Mouse (Mus musculus): ENCODE measurements around the gene Scn3a. TPM values are rescaled to one million over a fixed set of nuclear protein-coding genes. Genes with fewer than 3 reads are reported as not detected.

Gene Scn3a
- polyA plus RNA-seq (2014; fragmentation: Nextera tagmentation; extraction: Ambion mirVana), result 37.5 and 43.9 TPM in 2 replicates

DNA sequence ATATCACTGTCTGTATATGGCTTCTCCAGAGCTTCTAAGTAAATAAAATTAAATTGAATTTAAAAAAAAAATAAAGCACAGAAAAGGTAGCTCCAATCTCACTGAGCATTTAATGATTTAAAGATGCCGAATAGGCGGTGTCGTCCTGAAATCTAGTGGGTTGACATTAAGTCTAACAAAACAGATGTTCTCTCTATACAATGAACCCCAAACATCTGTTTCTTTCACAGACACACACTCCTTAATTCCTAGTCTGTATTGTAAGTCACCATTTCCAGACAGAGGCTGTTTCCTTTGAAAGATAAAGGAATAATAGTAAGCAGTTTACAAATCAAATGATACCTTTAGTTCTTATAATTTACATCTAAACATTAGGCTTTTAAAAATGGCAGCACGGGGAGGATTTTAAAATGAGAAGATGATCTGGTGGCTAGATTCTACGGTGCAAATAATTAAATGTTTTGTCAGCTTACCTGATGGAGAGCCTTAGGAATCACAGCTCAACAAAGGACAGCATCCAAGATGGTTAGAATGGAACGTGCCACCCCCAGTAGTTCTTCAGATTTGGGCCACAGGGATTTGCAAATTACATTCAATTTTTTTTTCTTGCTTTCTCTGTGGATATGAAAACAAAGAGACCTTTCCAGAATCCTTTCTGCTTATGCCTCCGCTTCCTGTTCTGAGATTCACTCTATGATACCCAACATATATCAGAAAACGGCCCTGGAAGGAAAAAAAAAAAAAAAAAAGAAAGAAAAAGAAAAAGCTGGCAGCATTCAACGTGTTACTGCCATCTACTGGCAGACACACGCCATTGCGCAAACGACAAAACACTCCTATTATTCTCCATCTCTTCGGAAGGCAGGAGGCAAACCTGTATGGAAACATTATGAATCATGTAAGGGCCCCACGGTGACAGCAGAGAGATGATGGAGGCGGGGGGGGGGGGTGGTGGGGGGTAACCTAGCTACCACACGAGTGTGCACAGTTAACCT is at the start of gene Scn3a:
Gene Scn3a, minus strand, starts transcription at position 835 of the 995 bp plus-strand sequence.
- H3K27me3 ChIP-seq (replicated peaks; ENCODE audit: control insufficient read depth, insufficient read depth, low read length), result no peaks in the 10 kb centered on the region
- 15% methylated on average over 16 of the region's 16 CpGs for WGBS
- no peaks in the 10 kb centered on the region for H3K9me3 ChIP-seq (replicated peaks; ENCODE audit: control insufficient read depth, low read length)
- peak within 1 kb of the TSS; percentile 54 for H3K4me2 ChIP-seq (ENCODE audit: low read length)
- ATAC-seq (peak; percentile 75), DNase-seq (ENCODE audit: low spot score) (peak; percentile 88)
- no peaks in the 10 kb centered on the region for H3K36me3 ChIP-seq (ENCODE audit: control insufficient read depth, insufficient read depth, low read length)
- peak within 1 kb of the TSS; percentile 70 for H3K27ac ChIP-seq (ENCODE audit: low read depth, low read length)
- peak within 1 kb of the TSS; percentile 68 for H3K9ac ChIP-seq (ENCODE audit: low read length)
- peak within 1 kb of the TSS; percentile 37 for H3K4me3 ChIP-seq (ENCODE audit: low read depth, low read length)
- peaks cover 11% of the 10 kb centered on the region; the same call in 1 of the 2 replicates for H3K4me1 ChIP-seq (ENCODE audit: control insufficient read depth, insufficient read depth, low read length)

DNA sequence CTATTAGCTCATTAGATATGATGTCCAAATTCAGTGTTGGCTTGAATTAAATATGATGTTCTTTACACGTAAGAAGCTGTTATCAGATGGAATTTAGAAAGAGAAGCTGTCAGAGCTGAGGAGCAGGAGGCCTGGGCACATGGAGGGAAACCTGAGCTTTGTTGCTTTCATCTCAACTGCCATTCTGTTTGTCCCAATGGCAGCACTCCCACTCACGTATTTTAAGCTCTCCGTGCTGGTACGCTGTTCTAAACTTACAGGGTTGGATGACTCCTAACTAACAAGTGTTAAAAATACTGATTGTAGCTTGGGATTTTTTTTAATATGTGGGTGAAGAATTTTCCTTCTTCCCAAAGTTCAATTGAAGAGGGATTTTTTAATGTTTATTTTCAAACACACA is 44.5 kb upstream of the Scn3a start:
- Histone ChIP-seq H3K36me3 (ENCODE audit: control insufficient read depth, insufficient read depth, low read length) (no peaks in the 10 kb centered on the region), H3K4me2 (ENCODE audit: low read length) (no peak overlapping the region), H3K4me3 (ENCODE audit: low read depth, low read length) (no peak overlapping the region), H3K27me3 (replicated peaks; ENCODE audit: control insufficient read depth, insufficient read depth, low read length) (no peaks in the 10 kb centered on the region), H3K27ac (ENCODE audit: low read depth, low read length) (no peak overlapping the region), H3K9me3 (replicated peaks; ENCODE audit: control insufficient read depth, low read length) (no peaks in the 10 kb centered on the region), H3K4me1 (ENCODE audit: control insufficient read depth, insufficient read depth, low read length) (no peaks in the 10 kb centered on the region), H3K9ac (ENCODE audit: low read length) (no peak overlapping the region)
- WGBS, result 89% methylated on average over 4 of the region's 4 CpGs
- ATAC-seq (no peak), DNase-seq (ENCODE audit: low spot score) (no peak)

DNA sequence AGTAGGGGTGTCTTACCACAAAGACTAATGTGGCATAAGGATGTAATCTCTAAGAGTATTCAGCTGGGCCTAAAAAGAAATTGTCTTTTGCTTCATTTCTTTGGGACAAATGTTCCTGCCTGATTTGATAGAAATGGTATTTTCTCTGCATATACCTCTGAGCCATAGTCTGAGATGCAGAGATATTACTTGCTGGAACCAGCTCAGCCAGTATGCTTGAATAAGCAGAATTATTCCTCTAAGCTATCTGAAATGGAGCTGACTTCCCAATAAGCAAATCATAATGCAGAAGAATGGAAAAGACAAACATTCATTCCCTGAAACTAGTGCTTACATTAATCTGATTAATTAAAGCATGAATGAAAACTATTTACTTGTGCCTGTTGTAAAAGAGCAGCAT is 40.4 kb upstream of the Scn3a start:
- DNase-seq (ENCODE audit: low spot score) (no peak), ATAC-seq (no peak)
- H3K27ac ChIP-seq (ENCODE audit: low read depth, low read length), result no peak overlapping the region

DNA sequence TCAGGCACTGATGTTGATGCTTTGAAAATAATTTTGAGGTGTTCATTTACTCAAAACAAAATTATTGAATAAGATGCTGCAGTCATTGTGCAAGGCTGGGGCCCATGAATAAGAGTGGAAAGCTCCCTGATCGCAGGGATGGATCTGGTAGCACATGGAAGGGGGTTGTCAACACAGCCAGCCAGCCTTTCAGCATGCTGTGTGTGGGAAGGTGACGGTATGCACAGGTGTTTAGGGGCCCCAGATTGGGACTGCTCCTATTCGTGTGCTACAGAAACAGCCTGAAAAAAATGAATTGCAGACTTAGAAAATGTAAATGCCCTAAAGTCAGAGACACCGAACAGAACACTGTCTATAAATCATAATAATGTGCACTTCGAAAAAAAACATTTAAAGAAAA is 20.3 kb upstream of the Scn3a start:
- Histone ChIP-seq H3K27me3 (replicated peaks; ENCODE audit: control insufficient read depth, insufficient read depth, low read length) (no peaks in the 10 kb centered on the region), H3K9me3 (replicated peaks; ENCODE audit: control insufficient read depth, low read length) (no peaks in the 10 kb centered on the region), H3K4me2 (ENCODE audit: low read length) (no peak overlapping the region), H3K4me3 (ENCODE audit: low read depth, low read length) (no peak overlapping the region), H3K4me1 (ENCODE audit: control insufficient read depth, insufficient read depth, low read length) (no peaks in the 10 kb centered on the region), H3K36me3 (ENCODE audit: control insufficient read depth, insufficient read depth, low read length) (no peaks in the 10 kb centered on the region), H3K9ac (ENCODE audit: low read length) (no peak overlapping the region), H3K27ac (ENCODE audit: low read depth, low read length) (no peak overlapping the region)
- no peak for ATAC-seq
- DNase-seq (ENCODE audit: low spot score), result no peak
- WGBS, result 82% methylated on average over 5 of the region's 5 CpGs

More for the DNA sequence above, 40.4 kb upstream of the Scn3a start:
- no peaks in the 10 kb centered on the region for H3K36me3 ChIP-seq (ENCODE audit: control insufficient read depth, insufficient read depth, low read length)
- H3K9me3 ChIP-seq (replicated peaks; ENCODE audit: control insufficient read depth, low read length), result no peaks in the 10 kb centered on the region
- no peak overlapping the region for H3K9ac ChIP-seq (ENCODE audit: low read length)
- no peak overlapping the region for H3K4me2 ChIP-seq (ENCODE audit: low read length)
- no peaks in the 10 kb centered on the region for H3K4me1 ChIP-seq (ENCODE audit: control insufficient read depth, insufficient read depth, low read length)
- H3K4me3 ChIP-seq (ENCODE audit: low read depth, low read length), result no peak overlapping the region
- no peaks in the 10 kb centered on the region for H3K27me3 ChIP-seq (replicated peaks; ENCODE audit: control insufficient read depth, insufficient read depth, low read length)

DNA sequence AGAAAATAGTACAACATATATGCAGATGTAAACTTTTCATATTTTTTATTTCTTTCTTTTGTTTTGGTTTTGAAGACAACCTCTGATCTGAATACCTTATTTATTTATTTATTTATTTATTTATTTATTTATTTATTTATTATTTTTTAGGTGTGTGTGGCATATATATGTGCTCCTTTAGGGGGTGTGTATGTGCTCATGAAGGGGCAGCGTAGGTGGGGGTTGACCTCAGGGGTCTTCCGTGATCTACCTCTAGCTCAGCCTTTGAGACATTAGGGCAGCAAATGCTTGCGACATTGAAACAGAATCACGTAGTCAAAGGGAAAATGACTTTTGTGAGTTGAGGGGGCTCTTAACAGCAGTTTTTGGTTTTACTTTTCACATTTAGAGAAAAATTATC is 498 bp upstream of the Scn3a start:
- WGBS, result 93% methylated on average over 4 of the region's 4 CpGs
- peak; percentile 40 for ATAC-seq
- Histone ChIP-seq H3K9me3 (replicated peaks; ENCODE audit: control insufficient read depth, low read length) (no peaks in the 10 kb centered on the region), H3K4me2 (ENCODE audit: low read length) (no peak overlapping the region), H3K27ac (ENCODE audit: low read depth, low read length) (no peak overlapping the region), H3K4me3 (ENCODE audit: low read depth, low read length) (no peak overlapping the region), H3K36me3 (ENCODE audit: control insufficient read depth, insufficient read depth, low read length) (no peaks in the 10 kb centered on the region), H3K27me3 (replicated peaks; ENCODE audit: control insufficient read depth, insufficient read depth, low read length) (no peaks in the 10 kb centered on the region), H3K4me1 (ENCODE audit: control insufficient read depth, insufficient read depth, low read length) (peaks cover 11% of the 10 kb centered on the region; the same call in 1 of the 2 replicates), H3K9ac (ENCODE audit: low read length) (no peak overlapping the region)
- DNase-seq (ENCODE audit: low spot score), result no peak

DNA sequence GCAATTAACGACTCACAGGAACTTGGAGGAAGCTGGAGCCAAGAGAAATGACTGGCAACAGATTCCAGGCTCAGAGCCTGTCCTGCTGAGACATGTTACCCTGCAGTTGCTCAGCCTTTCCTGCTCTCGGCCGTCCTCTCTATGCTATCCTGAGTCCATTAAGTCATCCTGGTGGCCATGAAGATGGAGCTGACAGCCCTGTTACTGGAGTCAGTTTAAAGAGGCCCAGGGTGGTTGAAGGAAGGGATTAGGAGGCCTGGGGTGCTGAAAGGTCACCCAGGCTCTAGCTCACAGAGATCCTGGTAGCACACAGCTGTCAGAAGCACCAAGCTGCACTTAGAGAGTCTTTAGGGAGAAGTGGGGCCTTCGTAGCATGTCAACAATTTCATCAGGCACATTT is 3.5 kb downstream of the Scn3a start:
- no peaks in the 10 kb centered on the region for H3K36me3 ChIP-seq (ENCODE audit: control insufficient read depth, insufficient read depth, low read length)
- 0 out of 2 replicates have a peak overlapping the region, but pooled peaks have one; percentile 0 for H3K4me3 ChIP-seq (ENCODE audit: low read depth, low read length)
- no peak for ATAC-seq
- H3K9me3 ChIP-seq (replicated peaks; ENCODE audit: control insufficient read depth, low read length), result no peaks in the 10 kb centered on the region
- H3K4me2 ChIP-seq (ENCODE audit: low read length), result peak overlapping the region; percentile 54
- no peak overlapping the region for H3K9ac ChIP-seq (ENCODE audit: low read length)
- no peak overlapping the region for H3K27ac ChIP-seq (ENCODE audit: low read depth, low read length)
- no peak for DNase-seq (ENCODE audit: low spot score)
- 45% methylated on average over 4 of the region's 4 CpGs for WGBS
- peaks cover 11% of the 10 kb centered on the region; the same call in 1 of the 2 replicates for H3K4me1 ChIP-seq (ENCODE audit: control insufficient read depth, insufficient read depth, low read length)
- no peaks in the 10 kb centered on the region for H3K27me3 ChIP-seq (replicated peaks; ENCODE audit: control insufficient read depth, insufficient read depth, low read length)

DNA sequence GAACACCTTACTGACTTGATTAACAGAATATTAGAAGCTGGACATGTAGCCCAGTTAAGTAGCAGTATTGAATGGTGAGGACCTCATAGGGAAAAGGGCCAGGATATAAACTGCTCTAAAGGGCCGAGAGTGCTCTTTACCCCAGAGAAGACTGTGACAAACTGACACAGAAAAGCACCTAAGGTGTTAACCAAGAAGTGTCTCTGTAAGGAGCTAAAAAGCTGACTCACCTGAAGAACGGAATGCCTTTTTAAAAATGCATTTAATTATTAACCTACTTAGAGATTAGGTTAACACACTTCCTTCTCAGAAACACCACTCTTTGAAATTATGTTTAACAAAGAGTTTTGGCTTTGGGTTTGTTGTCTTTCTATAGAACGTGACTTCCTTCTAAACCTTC is 9.7 kb downstream of the Scn3a start:
- Histone ChIP-seq H3K4me1 (ENCODE audit: control insufficient read depth, insufficient read depth, low read length) (no peaks in the 10 kb centered on the region), H3K9me3 (replicated peaks; ENCODE audit: control insufficient read depth, low read length) (no peaks in the 10 kb centered on the region), H3K9ac (ENCODE audit: low read length) (no peak overlapping the region), H3K4me3 (ENCODE audit: low read depth, low read length) (no peak overlapping the region), H3K27me3 (replicated peaks; ENCODE audit: control insufficient read depth, insufficient read depth, low read length) (no peaks in the 10 kb centered on the region), H3K36me3 (ENCODE audit: control insufficient read depth, insufficient read depth, low read length) (no peaks in the 10 kb centered on the region), H3K4me2 (ENCODE audit: low read length) (no peak overlapping the region), H3K27ac (ENCODE audit: low read depth, low read length) (no peak overlapping the region)
- ATAC-seq (no peak), DNase-seq (ENCODE audit: low spot score) (no peak)
- 85% methylated on average over 3 of the region's 3 CpGs for WGBS

DNA sequence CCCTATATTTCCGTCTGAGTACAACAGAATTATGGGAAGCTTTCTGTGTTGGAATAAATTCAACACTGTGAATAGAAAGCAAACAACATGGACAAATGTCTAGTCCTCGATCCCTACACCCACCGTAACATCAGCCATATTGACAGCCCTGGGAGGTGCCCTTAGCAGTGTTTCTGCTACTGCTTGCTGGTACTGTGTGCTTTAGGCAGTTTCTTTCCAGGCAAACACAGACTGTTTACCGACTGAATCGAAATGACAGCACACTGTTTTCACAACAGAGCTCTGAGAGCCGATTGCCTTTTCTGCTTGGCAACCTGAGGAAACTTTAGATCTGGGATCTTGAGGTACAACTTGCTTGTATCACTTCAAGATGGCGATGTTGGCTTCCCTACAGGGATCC is 12.8 kb downstream of the Scn3a start:
- WGBS, result 87% methylated on average over 7 of the region's 7 CpGs

DNA sequence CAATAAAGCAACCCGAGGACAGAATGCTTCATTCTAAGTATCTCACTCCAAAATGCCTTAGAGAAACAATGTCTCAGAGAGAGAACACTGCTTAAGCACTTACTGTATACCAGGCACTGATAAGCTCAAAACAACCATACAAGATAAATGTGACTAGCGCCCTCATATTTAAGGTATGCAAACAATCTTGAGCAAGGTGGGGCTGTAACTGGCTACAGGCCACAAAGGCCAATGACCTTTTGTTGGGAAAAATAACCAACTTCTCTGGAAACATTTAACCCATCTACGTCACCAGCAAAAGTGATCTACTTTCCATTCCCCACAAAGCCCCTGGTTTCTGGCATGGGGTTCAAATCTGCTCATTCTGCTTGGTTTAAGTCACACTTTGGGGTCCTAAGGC is 14.0 kb downstream of the Scn3a start:
- no peak overlapping the region for H3K9ac ChIP-seq (ENCODE audit: low read length)

More for the DNA sequence above, 12.8 kb downstream of the Scn3a start:
- ATAC-seq (no peak), DNase-seq (ENCODE audit: low spot score) (no peak)
- Histone ChIP-seq H3K27me3 (replicated peaks; ENCODE audit: control insufficient read depth, insufficient read depth, low read length) (no peaks in the 10 kb centered on the region), H3K4me2 (ENCODE audit: low read length) (no peak overlapping the region), H3K27ac (ENCODE audit: low read depth, low read length) (no peak overlapping the region), H3K4me3 (ENCODE audit: low read depth, low read length) (no peak overlapping the region), H3K9ac (ENCODE audit: low read length) (no peak overlapping the region), H3K36me3 (ENCODE audit: control insufficient read depth, insufficient read depth, low read length) (no peaks in the 10 kb centered on the region), H3K4me1 (ENCODE audit: control insufficient read depth, insufficient read depth, low read length) (no peaks in the 10 kb centered on the region), H3K9me3 (replicated peaks; ENCODE audit: control insufficient read depth, low read length) (no peaks in the 10 kb centered on the region)

More for the DNA sequence above, 14.0 kb downstream of the Scn3a start:
- H3K4me2 ChIP-seq (ENCODE audit: low read length), result no peak overlapping the region
- no peak overlapping the region for H3K27ac ChIP-seq (ENCODE audit: low read depth, low read length)
- no peaks in the 10 kb centered on the region for H3K36me3 ChIP-seq (ENCODE audit: control insufficient read depth, insufficient read depth, low read length)
- no peak for ATAC-seq
- no peaks in the 10 kb centered on the region for H3K4me1 ChIP-seq (ENCODE audit: control insufficient read depth, insufficient read depth, low read length)
- no peaks in the 10 kb centered on the region for H3K27me3 ChIP-seq (replicated peaks; ENCODE audit: control insufficient read depth, insufficient read depth, low read length)
- no peak for DNase-seq (ENCODE audit: low spot score)
- 89% methylated on average over 3 of the region's 3 CpGs for WGBS
- no peaks in the 10 kb centered on the region for H3K9me3 ChIP-seq (replicated peaks; ENCODE audit: control insufficient read depth, low read length)
- no peak overlapping the region for H3K4me3 ChIP-seq (ENCODE audit: low read depth, low read length)
